Mouse (Mus musculus) testis, adult 2 months (tissue): Measurements from ENCODE around the gene Pla2g4e.

Experiments
- CTCF ChIP-seq: fragments of 200-500 bp; IDR thresholded peaks from 2 replicates; pipeline ENCODE4 v1.5.1; 2012; ENCODE audit warnings: low read depth, mild to moderate bottlenecking, inconsistent platforms, low read length, moderate library complexity; ENCODE audit not compliant: control insufficient read depth, insufficient read depth, insufficient replicate concordance
- POLR2A ChIP-seq: fragments of 200-500 bp; IDR thresholded peaks from 2 replicates; pipeline ENCODE4 v1.6.1; 2012; ENCODE audit warnings: low read depth, mild to moderate bottlenecking, inconsistent platforms, low read length, moderate library complexity; ENCODE audit not compliant: control insufficient read depth

DNA sequence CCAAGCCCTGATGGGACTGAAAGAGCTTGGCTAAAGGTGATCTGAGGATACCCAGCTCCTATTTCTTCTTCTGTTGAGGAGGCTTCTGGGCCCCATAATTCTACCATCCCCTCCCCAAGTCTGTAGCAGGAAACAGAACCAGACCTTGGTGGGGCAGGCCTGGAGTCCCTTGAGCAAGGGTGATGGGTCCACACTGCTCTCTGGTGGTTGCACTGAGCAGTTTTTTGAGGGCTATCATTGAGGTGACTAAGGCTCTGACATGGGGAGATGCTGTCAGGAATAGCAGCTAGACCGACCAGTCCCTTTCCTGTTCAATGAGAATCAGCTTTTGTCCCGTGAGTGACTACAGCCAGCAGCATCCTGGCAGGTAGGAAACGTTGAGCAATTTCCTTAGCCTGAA, 36.1 kb upstream of the Pla2g4e start:
- TF ChIP-seq CTCF (no peak), POLR2A (no peak)
